Mouse (Mus musculus) stomach, postnatal 0 days (tissue): ENCODE results near the gene Hdac11. TPM values are rescaled to one million over a fixed set of nuclear protein-coding genes. Genes with fewer than 3 reads are reported as not detected.
A peak's percentile ranks its signal among the peaks of the same experiment; 100 is the strongest.

Experiments
- ATAC-seq: fragments of 200-750 bp; cut with Nextera tagmentation; 2 replicates; pipeline ENCODE4 v1.8.0; 2017; ENCODE audit not compliant: low FRiP score, low TSS enrichment
- DNase-seq: peaks from one replicate; pipeline ENCODE4 v3.0.0-alpha.2; 2016; ENCODE audit warnings: low spot score
- H3K27ac ChIP-seq: fragments of 300-500 bp; sonication (generic); replicated peaks from 2 replicates; pipeline ENCODE4 v1.5.1; 2014; ENCODE audit warnings: mild to moderate bottlenecking, control low read depth
- H3K27me3 ChIP-seq: fragments of 300-500 bp; sonication (generic); 2 replicates; pipeline ENCODE4 v1.6.1; 2014; ENCODE audit warnings: low read length; ENCODE audit not compliant: control insufficient read depth, insufficient read depth
- H3K36me3 ChIP-seq: fragments of 300-500 bp; sonication (generic); 2 replicates; pipeline ENCODE4 v1.6.1; 2014; ENCODE audit warnings: low read length, mixed read lengths; ENCODE audit not compliant: control insufficient read depth, insufficient read depth
- H3K4me1 ChIP-seq: fragments of 300-500 bp; sonication (generic); replicated peaks from 2 replicates; pipeline ENCODE4 v1.6.1; 2014; ENCODE audit warnings: antibody characterized with exemption; ENCODE audit not compliant: control insufficient read depth, insufficient read depth
- H3K4me2 ChIP-seq: fragments of 300-500 bp; sonication (generic); replicated peaks from 2 replicates; pipeline ENCODE4 v1.6.1; 2014; ENCODE audit warnings: low read depth, mild to moderate bottlenecking, control low read depth, moderate library complexity
- H3K4me3 ChIP-seq: fragments of 300-500 bp; sonication (generic); 2 replicates; pipeline ENCODE4 v1.5.1; 2014; ENCODE audit warnings: low read depth, low read length, control low read depth
- H3K9ac ChIP-seq: fragments of 300-500 bp; sonication (generic); 2 replicates; pipeline ENCODE4 v1.6.1; 2014; ENCODE audit warnings: mild to moderate bottlenecking, low read length, control low read depth, mixed read lengths
- H3K9me3 ChIP-seq: fragments of 300-500 bp; sonication (generic); 2 replicates; pipeline ENCODE4 v1.6.1; 2016; ENCODE audit warnings: low read length; ENCODE audit not compliant: control insufficient read depth
- CTCF ChIP-seq: IDR thresholded peaks from 2 replicates; pipeline ENCODE4 v1.5.1; 2016; ENCODE audit warnings: antibody characterized with exemption, low read depth, mild to moderate bottlenecking, moderate library complexity
- EP300 ChIP-seq: optimal IDR thresholded peaks from 2 replicates; pipeline ENCODE3; 2016; ENCODE audit warnings: antibody characterized with exemption
- WGBS: fragments of 180-500 bp; shearing (Covaris S2); extraction: QIAGEN DNeasy Blood & Tissue Kit; methylation state at CpG from one replicate; pipeline ENCODE4 v1.1.7; 2014; 5-methylcytosine and 5-hydroxymethylcytosine counted together
- polyA plus RNA-seq: library from polyadenylated mRNA; unstranded; fragments of >200 nt; fragmentation: Nextera tagmentation; extraction: Ambion mirVana; gene quantifications from 2 replicates; pipeline ENCODE4 v1.2.1, GENCODE M21; 2015

The Hdac11 gene
- polyA plus RNA-seq, result 6.5 and 7.1 TPM in 2 replicates

- no peaks in the 10 kb centered on the region for H3K36me3 ChIP-seq
- DNase-seq (peak; percentile 94), ATAC-seq (peak; percentile 98)
- H3K4me2 ChIP-seq, result peak within 1 kb of the TSS; percentile 92
- H3K27ac ChIP-seq, result peak within 1 kb of the TSS; percentile 82
- TF ChIP-seq CTCF, result peak; percentile 20; the same call in 1 of the 2 replicates
- TF ChIP-seq EP300, result no peak
- WGBS, result under 1% methylated on average over 39 of the region's 42 CpGs
- peaks cover 3% of the 10 kb centered on the region; the same call in 1 of the 2 replicates for H3K4me1 ChIP-seq
- peak within 1 kb of the TSS; percentile 76 for H3K9ac ChIP-seq
- no peaks in the 10 kb centered on the region for H3K27me3 ChIP-seq
- H3K9me3 ChIP-seq, result no peaks in the 10 kb centered on the region
- peak within 1 kb of the TSS; percentile 65 for H3K4me3 ChIP-seq
Measured at GRCm38 (mm10) chr6:91156554-91157236, at the start of gene Hdac11. Gene Hdac11, plus strand, starts transcription at chr6:91156665.

- no peak overlapping the region for H3K4me2 ChIP-seq
- TF ChIP-seq CTCF, result no peak
- no peak for TF ChIP-seq EP300
- no peak for DNase-seq
Measured at GRCm38 (mm10) chr6:91108301-91108916, 48.1 kb upstream of the Hdac11 start.

GRCm38 (mm10) chr6:91108917-91109450 lies 47.5 kb upstream of the Hdac11 start:
- no peak overlapping the region for H3K4me2 ChIP-seq
- DNase-seq (no peak), ATAC-seq (no peak)
- H3K27ac ChIP-seq, result no peak overlapping the region
- H3K4me3 ChIP-seq, result no peak overlapping the region
- no peaks in the 10 kb centered on the region for H3K36me3 ChIP-seq
- no peak overlapping the region for H3K9ac ChIP-seq
- TF ChIP-seq EP300, result no peak
- no peak for TF ChIP-seq CTCF
- 78% methylated on average over 2 of the region's 2 CpGs for WGBS
- no peaks in the 10 kb centered on the region for H3K9me3 ChIP-seq
- no peaks in the 10 kb centered on the region for H3K4me1 ChIP-seq
- H3K27me3 ChIP-seq, result no peaks in the 10 kb centered on the region

More at GRCm38 (mm10) chr6:91108301-91108916, 48.1 kb upstream of the Hdac11 start:
- Histone ChIP-seq H3K4me1 (no peaks in the 10 kb centered on the region), H3K27me3 (no peaks in the 10 kb centered on the region), H3K9ac (no peak overlapping the region), H3K4me3 (no peak overlapping the region), H3K36me3 (no peaks in the 10 kb centered on the region), H3K9me3 (no peaks in the 10 kb centered on the region), H3K27ac (no peak overlapping the region)
- no peak for ATAC-seq
- WGBS, result 73% methylated on average over 3 of the region's 3 CpGs

- DNase-seq (no peak), ATAC-seq (no peak)
- Histone ChIP-seq H3K4me1 (no peaks in the 10 kb centered on the region), H3K4me2 (no peak overlapping the region), H3K9ac (no peak overlapping the region), H3K27ac (no peak overlapping the region), H3K9me3 (no peaks in the 10 kb centered on the region), H3K27me3 (no peaks in the 10 kb centered on the region), H3K4me3 (no peak overlapping the region), H3K36me3 (no peaks in the 10 kb centered on the region)
- TF ChIP-seq CTCF, result no peak
- no peak for TF ChIP-seq EP300
Measured at GRCm38 (mm10) chr6:91109489-91109888, 47.0 kb upstream of the Hdac11 start.

- no peak overlapping the region for H3K9ac ChIP-seq
- H3K4me1 ChIP-seq, result no peaks in the 10 kb centered on the region
- no peak overlapping the region for H3K27ac ChIP-seq
- DNase-seq, result no peak
- no peak for TF ChIP-seq EP300
- TF ChIP-seq CTCF, result no peak
- no peaks in the 10 kb centered on the region for H3K9me3 ChIP-seq
- no peak for ATAC-seq
- no peak overlapping the region for H3K4me3 ChIP-seq
- no peaks in the 10 kb centered on the region for H3K36me3 ChIP-seq
- no peak overlapping the region for H3K4me2 ChIP-seq
- 58% methylated on average over 13 of the region's 13 CpGs for WGBS
- H3K27me3 ChIP-seq, result no peaks in the 10 kb centered on the region
Measured at GRCm38 (mm10) chr6:91110323-91111020, 46.0 kb upstream of the Hdac11 start.
